Mouse (Mus musculus): Measurements from ENCODE around the gene Cfap126.
"Not testable (repeated sequence)": the region's sequence is repeated elsewhere in the genome, so short reads cannot be mapped to it uniquely, and the experiment has no call there.

The Cfap126 gene

GRCm38 (mm10) chr1:171113873-171114299, at the start of gene Cfap126:
Gene Cfap126 (plus strand): TSS chr1:171113918.
- peak; percentile 65 to 78 for DNase-seq (ENCODE audit: low spot score in 2 of 2)

DNA sequence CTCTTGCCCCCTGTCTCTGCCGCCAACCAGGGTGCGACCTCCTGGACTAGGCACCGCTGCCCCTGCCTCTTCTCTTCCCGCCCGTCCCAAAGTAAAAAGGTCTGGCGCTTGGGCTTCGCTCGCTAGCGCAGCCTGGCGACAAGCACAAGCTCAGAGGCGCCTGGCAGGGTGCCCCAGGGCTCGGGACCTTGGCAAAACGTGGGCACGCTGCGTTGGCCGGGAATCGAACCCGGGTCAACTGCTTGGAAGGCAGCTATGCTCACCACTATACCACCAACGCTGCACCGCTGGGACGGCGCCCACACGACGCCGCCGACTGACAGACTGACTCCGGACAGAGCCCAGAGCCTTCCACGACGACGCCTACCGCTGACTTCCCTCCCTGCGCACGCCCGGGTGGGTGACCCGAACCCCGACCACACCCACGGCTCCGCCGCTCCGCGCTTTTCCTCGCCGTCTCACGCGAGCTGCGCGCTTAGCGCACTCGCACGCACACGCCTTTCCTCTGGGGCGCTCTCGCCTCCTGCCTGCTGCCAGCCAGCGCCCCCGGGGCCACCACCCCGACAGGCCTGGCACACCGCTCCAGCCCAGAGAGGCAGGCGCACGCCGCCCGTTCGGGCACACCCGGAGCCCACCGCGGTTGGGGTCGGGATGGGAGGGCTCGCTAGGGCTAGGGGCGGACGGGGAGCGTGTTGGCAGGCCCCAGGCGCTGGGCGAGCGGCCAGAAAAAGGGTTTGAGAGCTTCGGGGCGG, 49.1 kb upstream of the Cfap126 start, which contains the start of gene Fcgr3:
Gene Fcgr3 (minus strand): TSS at position 445 of the 752 bp plus-strand sequence.
- DNase-seq (ENCODE audit: low spot score in 2 of 2), result peak; percentile 86 to 96

GRCm38 (mm10) chr1:171065243-171065587, 48.5 kb upstream of the Cfap126 start:
- DNase-seq (ENCODE audit: low spot score in 2 of 2), result peak; percentile 83 to 92

DNA sequence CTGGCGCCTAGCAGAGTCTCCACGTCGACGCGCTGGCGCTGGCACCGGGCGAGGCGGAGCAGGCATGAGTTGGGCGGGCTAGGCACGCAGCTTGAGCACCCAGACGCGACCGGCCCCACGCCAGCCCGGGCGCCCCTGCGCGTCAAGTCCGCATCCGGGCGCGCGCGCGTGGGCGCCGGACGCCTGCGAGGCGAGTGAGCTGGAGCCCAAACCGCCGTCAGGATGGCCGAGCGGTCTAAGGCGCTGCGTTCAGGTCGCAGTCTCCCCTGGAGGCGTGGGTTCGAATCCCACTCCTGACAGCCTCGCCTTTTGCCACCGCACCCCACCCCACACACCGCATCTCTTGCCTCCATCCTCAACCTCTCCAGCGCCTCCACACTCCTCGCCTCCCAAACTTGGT, 48.0 kb upstream of the Cfap126 start:
- DNase-seq (ENCODE audit: low spot score in 2 of 2), result peak; percentile 63 to 87

GRCm38 (mm10) chr1:171066583-171066982, 47.1 kb upstream of the Cfap126 start:
- not testable (repeated sequence) for DNase-seq (ENCODE audit: low spot score in 2 of 2)

GRCm38 (mm10) chr1:171067928-171068327, 45.8 kb upstream of the Cfap126 start:
- not testable (repeated sequence) for DNase-seq (ENCODE audit: low spot score in 2 of 2)

- peak in 1 of 2 experiments; percentile 78 for DNase-seq (ENCODE audit: low spot score in 2 of 2)
Measured at GRCm38 (mm10) chr1:171069508-171069907, 44.2 kb upstream of the Cfap126 start.

DNA sequence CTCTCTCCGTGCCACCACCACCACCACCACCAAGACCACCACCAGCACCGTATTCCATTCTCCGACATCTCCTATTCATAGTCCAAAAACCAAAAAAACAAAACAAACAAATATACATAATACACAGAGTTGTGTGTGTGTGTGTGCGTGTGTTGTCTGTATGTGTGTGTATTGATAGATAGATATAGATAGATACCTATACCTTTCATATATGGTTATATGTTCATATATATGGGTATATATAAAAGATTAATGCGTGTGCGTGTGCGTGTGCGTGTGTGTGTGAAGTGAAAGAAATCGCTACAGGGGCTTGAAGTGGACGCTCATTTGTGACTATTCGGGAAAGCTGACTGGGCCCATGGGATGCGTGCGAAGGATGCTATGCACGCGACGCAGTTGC, 42.8 kb upstream of the Cfap126 start:
- DNase-seq (ENCODE audit: low spot score in 2 of 2), result not testable (repeated sequence)

- not testable (repeated sequence) for DNase-seq (ENCODE audit: low spot score in 2 of 2)
Measured at GRCm38 (mm10) chr1:171071726-171072125, 42.0 kb upstream of the Cfap126 start.

GRCm38 (mm10) chr1:171072217-171072616, 41.5 kb upstream of the Cfap126 start:
- DNase-seq (ENCODE audit: low spot score in 2 of 2), result not testable (repeated sequence)

- DNase-seq (ENCODE audit: low spot score in 2 of 2), result peak in 1 of 2 experiments; percentile 77
Measured at GRCm38 (mm10) chr1:171074283-171074682, 39.4 kb upstream of the Cfap126 start.

GRCm38 (mm10) chr1:171076176-171076575, 37.5 kb upstream of the Cfap126 start:
- DNase-seq (ENCODE audit: low spot score in 2 of 2), result not testable (repeated sequence)

DNA sequence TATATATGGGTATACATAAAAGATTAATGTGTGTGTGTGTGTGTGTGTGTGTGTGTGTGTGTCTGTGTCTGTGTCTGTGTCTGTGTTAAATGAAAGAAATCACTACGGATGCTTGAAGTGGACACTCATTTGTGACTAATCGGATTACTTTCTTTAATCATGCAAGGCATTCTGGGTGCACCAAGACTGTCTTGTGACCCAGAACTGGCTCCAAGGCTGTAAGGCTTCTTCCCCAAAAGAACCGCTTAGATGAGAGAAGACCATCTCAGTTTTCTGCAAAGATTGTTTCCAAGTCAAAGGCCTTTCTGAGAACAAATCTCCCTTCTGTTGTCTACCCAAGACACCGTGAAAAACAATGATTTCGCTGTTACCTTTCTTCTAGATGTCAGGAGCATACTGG, 36.5 kb upstream of the Cfap126 start:
- DNase-seq (ENCODE audit: low spot score in 2 of 2), result not testable (repeated sequence)

DNA sequence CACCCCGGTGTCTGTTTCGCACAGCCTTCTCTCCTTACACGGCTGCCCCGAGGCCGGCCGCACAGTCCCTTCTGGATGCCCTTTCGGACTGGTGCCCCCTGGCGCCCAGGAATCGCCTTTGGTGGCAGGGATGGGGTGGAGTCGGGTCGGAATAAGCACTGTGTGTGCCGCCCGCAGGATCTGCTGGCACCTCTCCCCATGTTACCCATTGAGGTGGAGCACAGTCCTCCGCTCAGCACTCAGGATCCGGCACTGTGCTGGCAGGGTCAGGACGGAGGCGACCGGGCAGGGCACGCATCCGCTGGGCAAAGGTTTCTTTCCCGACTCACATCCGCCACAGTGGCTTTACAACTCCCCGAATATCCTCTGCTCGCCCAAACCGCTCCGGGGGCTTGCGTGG, 35.8 kb upstream of the Cfap126 start:
- peak; percentile 31 to 77 for DNase-seq (ENCODE audit: low spot score in 2 of 2)

DNA sequence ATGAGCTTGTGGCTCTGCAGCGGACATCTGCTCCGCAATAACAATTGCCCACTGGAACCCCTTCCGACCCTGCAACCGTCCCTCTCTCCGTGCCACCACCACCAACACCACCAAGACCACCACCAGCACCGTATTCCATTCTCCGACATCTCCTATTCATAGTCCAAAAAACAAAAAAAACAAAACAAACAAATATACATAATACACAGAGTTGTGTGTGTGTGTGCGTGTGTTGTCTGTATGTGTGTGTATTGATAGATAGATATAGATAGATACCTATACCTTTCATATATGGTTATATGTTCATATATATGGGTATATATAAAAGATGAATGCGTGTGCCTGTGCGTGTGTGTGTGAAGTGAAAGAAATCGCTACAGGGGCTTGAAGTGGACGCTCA, 35.3 kb upstream of the Cfap126 start:
- not testable (repeated sequence) for DNase-seq (ENCODE audit: low spot score in 2 of 2)

- not testable (repeated sequence) for DNase-seq (ENCODE audit: low spot score in 2 of 2)
Measured at GRCm38 (mm10) chr1:171079345-171079744, 34.4 kb upstream of the Cfap126 start.

GRCm38 (mm10) chr1:171079825-171080224, 33.9 kb upstream of the Cfap126 start:
- not testable (repeated sequence) for DNase-seq (ENCODE audit: low spot score in 2 of 2)

DNA sequence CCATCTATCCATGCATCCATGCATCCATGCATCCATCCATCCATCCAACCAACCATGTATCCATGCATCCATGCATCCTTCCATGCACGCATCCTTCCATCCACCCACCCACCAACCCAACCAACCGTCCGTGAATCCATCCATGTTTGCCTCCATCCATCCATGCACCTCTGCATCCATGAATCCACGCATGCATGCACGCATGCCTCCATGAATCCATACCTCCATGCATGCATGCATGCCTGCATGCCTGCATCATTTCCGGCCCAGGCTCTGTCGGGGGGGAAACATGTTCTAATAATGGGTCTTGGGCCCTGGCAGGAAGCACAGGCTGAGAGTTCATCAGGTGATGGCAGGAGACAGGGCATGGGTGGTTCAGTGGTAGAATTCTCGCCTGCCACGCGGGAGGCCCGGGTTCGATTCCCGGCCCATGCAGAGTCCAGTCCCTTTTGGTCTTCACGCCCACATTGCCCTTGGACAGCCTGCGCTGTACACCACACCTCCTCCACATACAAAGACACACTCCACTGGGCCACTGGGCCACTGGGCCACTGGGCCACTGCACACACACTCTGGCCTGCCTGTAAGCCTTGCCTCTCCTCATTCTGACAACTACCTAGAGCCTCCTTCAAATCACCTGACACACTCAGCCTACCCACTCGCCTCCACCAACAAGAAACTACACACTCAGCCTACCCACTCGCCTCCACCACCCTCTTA, 32.0 kb upstream of the Cfap126 start:
- not testable (repeated sequence) for DNase-seq (ENCODE audit: low spot score in 2 of 2)

DNA sequence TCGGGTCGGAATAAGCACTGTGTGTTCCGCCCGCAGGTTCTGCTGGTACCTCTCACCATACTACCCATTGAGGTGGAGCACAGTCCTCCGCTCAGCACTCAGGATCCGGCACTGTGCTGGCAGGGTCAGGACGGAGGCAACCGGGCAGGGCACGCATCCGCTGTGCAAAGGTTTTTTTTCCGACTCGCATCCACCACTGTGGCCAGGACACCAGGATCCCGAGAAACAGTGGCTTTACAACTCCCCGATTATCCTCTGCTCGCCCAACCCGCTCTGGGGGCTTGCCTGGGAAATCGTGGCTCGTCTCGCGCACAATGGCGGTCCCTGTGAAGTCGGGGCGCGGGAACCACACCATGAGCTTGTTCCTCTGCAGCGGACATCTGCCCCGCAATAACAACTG, 28.0 kb upstream of the Cfap126 start:
- no peak for DNase-seq (ENCODE audit: low spot score in 2 of 2)

DNA sequence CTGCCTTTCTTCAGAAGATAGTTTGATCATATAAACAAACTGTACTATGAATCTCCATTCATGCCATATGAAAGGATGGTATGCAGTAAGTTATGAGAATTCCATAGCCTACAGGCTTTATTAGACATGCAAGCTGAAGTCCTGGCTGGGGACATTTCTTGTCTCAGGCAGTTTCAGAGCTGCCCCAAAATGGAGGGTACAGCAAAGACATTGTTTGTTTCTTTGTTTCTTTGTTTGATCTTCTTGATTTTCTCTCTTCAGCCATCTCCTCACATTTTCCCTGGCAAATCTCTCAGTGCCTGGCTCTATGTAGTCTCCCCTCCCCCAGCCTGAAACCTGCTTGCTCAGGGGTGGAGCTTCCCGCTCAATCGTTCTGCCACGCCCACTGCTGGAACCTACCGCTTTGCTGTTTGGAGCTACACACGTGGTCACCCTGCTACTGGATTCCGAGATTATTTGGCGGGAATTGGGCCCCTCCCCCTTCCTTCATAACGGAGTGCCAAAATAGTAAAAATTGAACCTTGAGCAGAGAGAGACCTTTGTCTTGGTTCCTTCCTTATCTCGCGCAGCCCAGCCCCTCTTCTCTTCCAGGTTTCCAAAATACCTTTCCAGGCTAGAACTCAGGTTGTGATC, 25.4 kb upstream of the Cfap126 start:
- peak in 1 of 2 experiments; percentile 54 for DNase-seq (ENCODE audit: low spot score in 2 of 2)

DNA sequence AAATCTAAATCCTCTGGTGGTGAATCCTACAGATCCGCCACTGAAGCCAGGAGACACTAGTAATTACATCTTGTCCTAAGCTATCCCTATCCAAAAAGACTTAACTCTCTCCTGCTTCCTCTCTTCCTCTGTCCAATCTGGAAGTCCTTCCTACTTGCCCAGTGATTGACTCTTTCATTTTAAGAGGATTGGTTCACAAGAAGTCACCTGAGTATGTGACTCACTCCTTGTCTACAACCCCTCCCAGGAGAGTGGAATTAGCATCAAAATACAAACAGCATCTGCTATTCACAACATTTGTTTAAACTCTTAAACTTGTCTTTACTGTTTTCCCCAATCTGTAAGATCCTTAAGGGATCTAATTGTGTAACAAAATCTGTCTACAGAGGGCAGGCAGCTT, 23.8 kb upstream of the Cfap126 start:
- no peak for DNase-seq (ENCODE audit: low spot score in 2 of 2)

DNA sequence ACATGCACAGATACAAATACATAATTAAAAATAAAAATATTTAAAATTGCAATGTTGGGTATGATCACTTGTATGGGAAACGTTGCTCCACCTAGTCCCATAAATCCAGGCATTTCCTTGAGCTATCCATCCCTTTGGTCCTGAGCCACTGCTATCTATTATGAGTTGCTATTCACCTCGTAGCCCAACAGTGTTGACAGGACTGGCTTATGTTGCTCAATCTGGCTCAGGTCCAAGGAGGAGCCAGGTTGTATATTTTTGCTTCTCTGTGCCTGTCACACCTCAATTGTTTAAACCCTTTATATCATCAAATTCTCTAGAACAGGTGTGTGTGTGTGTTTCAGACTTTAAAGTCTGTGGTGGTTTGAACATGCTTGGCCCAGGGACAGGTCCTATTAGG, 23.0 kb upstream of the Cfap126 start:
- DNase-seq (ENCODE audit: low spot score in 2 of 2), result no peak
